Mouse (Mus musculus) G1E (cell line): ENCODE data around the gene Gm6268. TPM values are rescaled to one million over a fixed set of nuclear protein-coding genes. Genes with fewer than 3 reads are reported as not detected.

ENCODE experiments used
- ATAC-seq: 2 replicates; pipeline ENCODE4 v1.8.0; 2016; ENCODE audit warnings: mild to moderate bottlenecking; ENCODE audit not compliant: insufficient number of reproducible peaks, poor library complexity, low FRiP score, severe bottlenecking; ENCODE audit errors: extremely low read depth
- DNase-seq: peaks from one replicate; pipeline ENCODE4 v3.0.0; 2012; ENCODE audit warnings: low spot score
- H3K27me3 ChIP-seq: 2 replicates; pipeline ENCODE4 v1.6.1; 2012; ENCODE audit warnings: mild to moderate bottlenecking, low read length, inconsistent platforms; ENCODE audit not compliant: insufficient read depth
- H3K36me3 ChIP-seq: replicated peaks from 2 replicates; pipeline ENCODE3; 2012; ENCODE audit warnings: mild to moderate bottlenecking, inconsistent platforms
- H3K4me1 ChIP-seq: 2 replicates; pipeline ENCODE4 v1.6.1; 2012; ENCODE audit warnings: low read depth, low read length, inconsistent platforms, mixed read lengths; ENCODE audit not compliant: insufficient read depth
- H3K4me3 ChIP-seq: 2 replicates; pipeline ENCODE4 v1.5.1; 2012; ENCODE audit warnings: low read depth, mild to moderate bottlenecking, inconsistent platforms, low read length, moderate library complexity, mixed read lengths
- H3K9me3 ChIP-seq: replicated peaks from 2 replicates; pipeline ENCODE4 v1.6.1; 2012; ENCODE audit warnings: inconsistent platforms
- CTCF ChIP-seq: IDR thresholded peaks from 2 replicates; pipeline ENCODE4 v1.5.1; 2012; ENCODE audit warnings: low read depth, low read length, inconsistent platforms, mixed read lengths
- GATA1 ChIP-seq: IDR thresholded peaks from 2 replicates; pipeline ENCODE4 v1.6.1; 2012; ENCODE audit warnings: borderline replicate concordance, low read length, inconsistent platforms, mixed read lengths
- GATA2 ChIP-seq: IDR thresholded peaks from 2 replicates; pipeline ENCODE4 v1.6.1; 2012; ENCODE audit warnings: low read depth, low read length, inconsistent platforms, borderline replicate concordance
- POLR2AphosphoS5 ChIP-seq: IDR thresholded peaks from 2 replicates; pipeline ENCODE4 v1.6.1; 2012; ENCODE audit warnings: low read depth, low read length, inconsistent platforms; ENCODE audit not compliant: insufficient replicate concordance
- TAL1 ChIP-seq: conservative IDR thresholded peaks from 2 replicates; pipeline ENCODE4 v1.6.1; 2012; ENCODE audit warnings: low read depth, low read length, inconsistent platforms, mixed read lengths
- polyA plus RNA-seq: library from polyadenylated mRNA; stranded (reverse); fragments of >175 nt; gene quantifications from 2 replicates; pipeline ENCODE4 v1.2.3, GENCODE M21; 2012
- total RNA-seq, 2 experiments: library from RNA; stranded (forward) in 1 of 2; stranded (reverse) in 1 of 2; fragments of 200-1000 nt in 1 of 2; fragments of >200 nt in 1 of 2; fragmentation: Nextera tagmentation in 1 of 2; gene quantifications; 2 replicates each; pipeline ENCODE4 v1.2.3; 2014 to 2017

Gm6268 gene
- total RNA-seq (2014; fragmentation: Nextera tagmentation) (not detected in 2 replicates), total RNA-seq (2017) (0.23 TPM in 1 of 2 replicates, not detected in the other), polyA plus RNA-seq (not detected in 2 replicates)

- TF ChIP-seq CTCF (no peak), GATA1 (no peak), TAL1 (no peak), POLR2AphosphoS5 (no peak), GATA2 (no peak)
- no peak within 1 kb of the TSS for H3K4me3 ChIP-seq
- no peak for DNase-seq
- ATAC-seq, result no peak
- H3K4me1 ChIP-seq, result no peaks in the 10 kb centered on the region
- no peaks in the 10 kb centered on the region for H3K27me3 ChIP-seq
- H3K9me3 ChIP-seq, result no peaks in the 10 kb centered on the region
- no peaks in the 10 kb centered on the region for H3K36me3 ChIP-seq
These were observed at the start of gene Gm6268 for GRCm38 (mm10) chrX:36400980-36401379. Gm6268 (plus strand) TSS chrX:36401280.

GRCm38 (mm10) chrX:36352446-36352845 lies 48.6 kb upstream of the Gm6268 start:
- H3K4me1 ChIP-seq, result no peaks in the 10 kb centered on the region
- no peak overlapping the region for H3K4me3 ChIP-seq
- H3K27me3 ChIP-seq, result no peaks in the 10 kb centered on the region
- no peaks in the 10 kb centered on the region for H3K9me3 ChIP-seq
- no peaks in the 10 kb centered on the region for H3K36me3 ChIP-seq
- ATAC-seq (no peak), DNase-seq (no peak)
- no peak for TF ChIP-seq GATA1
- no peak for TF ChIP-seq GATA2

GRCm38 (mm10) chrX:36385340-36385739 lies 15.7 kb upstream of the Gm6268 start:
- TF ChIP-seq TAL1 (no peak), CTCF (no peak), POLR2AphosphoS5 (no peak), GATA2 (no peak), GATA1 (no peak)
- ATAC-seq (no peak), DNase-seq (no peak)
- no peaks in the 10 kb centered on the region for H3K36me3 ChIP-seq
- H3K4me3 ChIP-seq, result no peak overlapping the region
- H3K4me1 ChIP-seq, result no peaks in the 10 kb centered on the region
- H3K9me3 ChIP-seq, result no peaks in the 10 kb centered on the region
- no peaks in the 10 kb centered on the region for H3K27me3 ChIP-seq

- no peak for TF ChIP-seq CTCF
- TF ChIP-seq POLR2AphosphoS5, result no peak
- no peak for TF ChIP-seq GATA2
- no peak for TF ChIP-seq GATA1
- no peak overlapping the region for H3K4me3 ChIP-seq
- H3K36me3 ChIP-seq, result no peaks in the 10 kb centered on the region
- no peak for DNase-seq
- no peaks in the 10 kb centered on the region for H3K27me3 ChIP-seq
- ATAC-seq, result no peak
- H3K4me1 ChIP-seq, result no peaks in the 10 kb centered on the region
- H3K9me3 ChIP-seq, result no peaks in the 10 kb centered on the region
These were observed 11.1 kb upstream of the Gm6268 start for GRCm38 (mm10) chrX:36389971-36390370.

- Histone ChIP-seq H3K4me1 (no peaks in the 10 kb centered on the region), H3K36me3 (no peaks in the 10 kb centered on the region), H3K4me3 (no peak overlapping the region), H3K9me3 (no peaks in the 10 kb centered on the region), H3K27me3 (no peaks in the 10 kb centered on the region)
- ATAC-seq, result no peak
- DNase-seq, result no peak
- TF ChIP-seq POLR2AphosphoS5 (no peak), TAL1 (no peak), CTCF (no peak), GATA2 (no peak), GATA1 (no peak)
These were observed 10.6 kb upstream of the Gm6268 start for GRCm38 (mm10) chrX:36390503-36390902.

GRCm38 (mm10) chrX:36392672-36393071 lies 8.4 kb upstream of the Gm6268 start:
- Histone ChIP-seq H3K4me1 (no peaks in the 10 kb centered on the region), H3K36me3 (no peaks in the 10 kb centered on the region), H3K4me3 (no peak overlapping the region), H3K27me3 (no peaks in the 10 kb centered on the region), H3K9me3 (no peaks in the 10 kb centered on the region)
- no peak for ATAC-seq
- DNase-seq, result no peak
- TF ChIP-seq CTCF (no peak), TAL1 (no peak), GATA2 (no peak), GATA1 (no peak), POLR2AphosphoS5 (no peak)

GRCm38 (mm10) chrX:36393279-36393678 lies 7.8 kb upstream of the Gm6268 start:
- DNase-seq (no peak), ATAC-seq (no peak)
- H3K4me1 ChIP-seq, result no peaks in the 10 kb centered on the region
- H3K4me3 ChIP-seq, result no peak overlapping the region
- H3K27me3 ChIP-seq, result no peaks in the 10 kb centered on the region
- H3K9me3 ChIP-seq, result no peaks in the 10 kb centered on the region
- H3K36me3 ChIP-seq, result no peaks in the 10 kb centered on the region
- TF ChIP-seq CTCF (no peak), TAL1 (no peak), POLR2AphosphoS5 (no peak), GATA2 (no peak), GATA1 (no peak)
